Mouse (Mus musculus) neural tube, embryonic 14.5 days (tissue): ENCODE measurements around the gene Catsper4. TPM values are rescaled to one million over a fixed set of nuclear protein-coding genes. Genes with fewer than 3 reads are reported as not detected.

ENCODE experiments used
- ATAC-seq: fragments of 200-750 bp; cut with Nextera tagmentation; 2 replicates; pipeline ENCODE4 v1.8.0; 2017; ENCODE audit warnings: low read depth, mild to moderate bottlenecking, moderate TSS enrichment, moderate library complexity
- H3K27ac ChIP-seq: fragments of 300-500 bp; sonication (generic); 2 replicates; pipeline ENCODE4 v1.5.1; 2014; ENCODE audit warnings: low read depth, mild to moderate bottlenecking, control low read depth, low read length, moderate library complexity, mixed read lengths
- H3K27me3 ChIP-seq: fragments of 300-500 bp; sonication (generic); 2 replicates; pipeline ENCODE4 v1.6.1; 2014; ENCODE audit warnings: low read length; ENCODE audit not compliant: control insufficient read depth, insufficient read depth
- H3K36me3 ChIP-seq: fragments of 300-500 bp; sonication (generic); 2 replicates; pipeline ENCODE4 v1.6.1; 2014; ENCODE audit warnings: low read length, mixed read lengths; ENCODE audit not compliant: control insufficient read depth, insufficient read depth
- H3K4me1 ChIP-seq: fragments of 300-500 bp; sonication (generic); 2 replicates; pipeline ENCODE4 v1.6.1; 2014; ENCODE audit warnings: low read length; ENCODE audit not compliant: control insufficient read depth, insufficient read depth
- H3K4me2 ChIP-seq: fragments of 300-500 bp; sonication (generic); 2 replicates; pipeline ENCODE4 v1.6.1; 2014; ENCODE audit warnings: mild to moderate bottlenecking, low read depth, low read length, control low read depth
- H3K4me3 ChIP-seq: fragments of 300-500 bp; sonication (generic); 2 replicates; pipeline ENCODE4 v1.5.1; 2014; ENCODE audit warnings: low read depth, low read length, control low read depth, mixed read lengths
- H3K9ac ChIP-seq: fragments of 300-500 bp; sonication (generic); replicated peaks from 2 replicates; pipeline ENCODE4 v1.6.1; 2014; ENCODE audit warnings: low read depth, mild to moderate bottlenecking, control low read depth, low read length, mixed read lengths
- H3K9me3 ChIP-seq: fragments of 300-500 bp; sonication (generic); 2 replicates; pipeline ENCODE4 v1.6.1; 2016; ENCODE audit warnings: low read length; ENCODE audit not compliant: control insufficient read depth
- WGBS: fragments of 180-500 bp; shearing (Covaris S2); extraction: QIAGEN DNeasy Blood & Tissue Kit; methylation state at CpG from one replicate; pipeline ENCODE4 v1.1.7; 2014; 5-methylcytosine and 5-hydroxymethylcytosine counted together
- polyA plus RNA-seq: library from polyadenylated mRNA; unstranded; fragments of >200 nt; fragmentation: Nextera tagmentation; extraction: Ambion mirVana; gene quantifications from 2 replicates; pipeline ENCODE4 v1.2.1, GENCODE M21; 2014

Catsper4 gene
- polyA plus RNA-seq, 1 experiment from 2014 or later: not detected

- Histone ChIP-seq H3K4me1 (peaks cover 10% of the 10 kb centered on the region), H3K4me3 (peak within 1 kb of the TSS; percentile 78), H3K4me2 (peak within 1 kb of the TSS; percentile 97), H3K36me3 (no peaks in the 10 kb centered on the region), H3K9ac (peak within 1 kb of the TSS; percentile 75), H3K9me3 (no peaks in the 10 kb centered on the region), H3K27ac (no peak within 1 kb of the TSS), H3K27me3 (peaks cover 3% of the 10 kb centered on the region; the same call in 1 of the 2 replicates)
- under 1% methylated on average over 60 of the region's 60 CpGs for WGBS
- peak; percentile 80 for ATAC-seq
These were observed 18.1 kb upstream of the Catsper4 start, which contains the start of gene Zfp593 for GRCm38 (mm10) chr4:134245148-134245843. Zfp593 (minus strand) TSS chr4:134245592.

DNA sequence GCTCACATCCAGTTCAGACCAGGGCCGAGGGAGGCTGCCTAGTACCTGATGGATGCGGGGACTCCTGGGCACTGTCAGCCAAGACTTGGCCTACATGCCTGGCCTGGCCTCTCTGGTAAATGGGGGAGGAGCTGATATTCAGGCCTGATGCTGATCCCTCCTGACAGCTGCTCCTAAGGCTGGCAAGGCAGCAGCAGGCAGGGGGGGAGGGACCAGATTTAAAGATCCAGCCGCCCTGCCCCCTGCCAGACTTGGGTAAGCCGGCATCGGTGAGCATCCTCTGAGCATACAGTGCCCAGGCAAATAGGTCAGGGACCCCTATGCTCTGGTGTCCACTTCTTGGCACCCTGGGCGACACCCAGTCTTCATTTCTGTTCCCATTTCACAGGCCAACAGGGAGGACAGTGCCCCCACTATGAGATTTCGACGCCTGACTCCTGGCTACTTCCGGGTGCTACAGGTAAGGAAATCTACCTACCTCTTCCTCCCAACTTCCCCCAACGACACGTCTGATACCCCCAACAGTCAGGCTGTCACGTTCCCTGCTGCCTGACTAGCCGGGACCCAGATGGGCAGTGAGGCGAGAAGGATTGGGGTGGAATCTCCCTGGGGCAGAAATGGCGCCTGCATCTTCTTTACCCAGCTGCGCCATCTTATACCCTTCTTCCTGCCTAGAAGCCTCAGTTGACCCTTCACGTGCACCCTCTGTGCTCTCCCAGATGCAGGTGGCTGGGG is 16.5 kb upstream of the Catsper4 start, which contains the start of gene E130218I03Rik:
Gene E130218I03Rik (plus strand): TSS at position 147 of the 735 bp plus-strand sequence.
- H3K9ac ChIP-seq: no peak within 1 kb of the TSS
- H3K4me1 ChIP-seq: peaks cover 10% of the 10 kb centered on the region
- H3K27me3 ChIP-seq: no peaks in the 10 kb centered on the region
- H3K4me3 ChIP-seq: peak within 1 kb of the TSS; percentile 78; the same call in 1 of the 2 replicates
- no peaks in the 10 kb centered on the region for H3K36me3 ChIP-seq
- H3K4me2 ChIP-seq: peak within 1 kb of the TSS; percentile 97; the same call in 1 of the 2 replicates
- no peak for ATAC-seq
- H3K27ac ChIP-seq: no peak within 1 kb of the TSS
- WGBS: 95% methylated on average over 17 of the region's 17 CpGs
- H3K9me3 ChIP-seq: no peaks in the 10 kb centered on the region

DNA sequence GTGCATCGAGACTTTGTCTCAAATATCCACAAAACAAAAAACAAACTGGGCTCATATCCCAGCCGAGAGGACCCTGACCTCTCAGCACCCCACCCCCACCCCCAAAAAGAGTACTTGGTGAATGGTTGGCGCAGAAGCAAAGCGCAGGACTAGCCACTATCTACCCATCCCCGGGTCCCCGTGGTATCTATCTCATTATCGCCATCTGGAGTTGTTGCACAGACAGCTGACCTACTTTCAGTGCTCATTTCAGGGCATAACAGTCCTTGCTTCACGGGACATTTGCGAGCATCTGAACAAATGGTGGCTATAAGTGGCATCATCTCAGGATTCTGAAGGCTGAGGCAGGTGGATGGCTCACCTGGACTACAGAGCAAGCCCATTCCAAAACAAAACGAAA is 11.5 kb upstream of the Catsper4 start:
- no peak for ATAC-seq
- H3K27ac ChIP-seq: no peak overlapping the region
- H3K9ac ChIP-seq: no peak overlapping the region
- H3K9me3 ChIP-seq: no peaks in the 10 kb centered on the region
- 14% methylated on average over 10 of the region's 10 CpGs for WGBS
- no peak overlapping the region for H3K4me2 ChIP-seq
- no peaks in the 10 kb centered on the region for H3K36me3 ChIP-seq
- 0 out of 2 replicates have a peak, but pooled peaks cover 4% of the 10 kb centered on the region for H3K4me1 ChIP-seq
- peaks cover 5% of the 10 kb centered on the region; the same call in 1 of the 2 replicates for H3K27me3 ChIP-seq
- H3K4me3 ChIP-seq: no peak overlapping the region

- Histone ChIP-seq H3K4me2 (no peak within 1 kb of the TSS), H3K27ac (no peak within 1 kb of the TSS), H3K9me3 (no peaks in the 10 kb centered on the region), H3K4me3 (no peak within 1 kb of the TSS), H3K9ac (no peak within 1 kb of the TSS), H3K27me3 (peaks cover 5% of the 10 kb centered on the region; the same call in 1 of the 2 replicates), H3K36me3 (no peaks in the 10 kb centered on the region), H3K4me1 (0 out of 2 replicates have a peak, but pooled peaks cover 4% of the 10 kb centered on the region)
- 3% methylated on average over 18 of the region's 18 CpGs for WGBS
- ATAC-seq: no peak
These were observed 11.1 kb upstream of the Catsper4 start, which contains the start of gene Cnksr1 for GRCm38 (mm10) chr4:134238279-134238651. Cnksr1 (minus strand) TSS chr4:134238399.

DNA sequence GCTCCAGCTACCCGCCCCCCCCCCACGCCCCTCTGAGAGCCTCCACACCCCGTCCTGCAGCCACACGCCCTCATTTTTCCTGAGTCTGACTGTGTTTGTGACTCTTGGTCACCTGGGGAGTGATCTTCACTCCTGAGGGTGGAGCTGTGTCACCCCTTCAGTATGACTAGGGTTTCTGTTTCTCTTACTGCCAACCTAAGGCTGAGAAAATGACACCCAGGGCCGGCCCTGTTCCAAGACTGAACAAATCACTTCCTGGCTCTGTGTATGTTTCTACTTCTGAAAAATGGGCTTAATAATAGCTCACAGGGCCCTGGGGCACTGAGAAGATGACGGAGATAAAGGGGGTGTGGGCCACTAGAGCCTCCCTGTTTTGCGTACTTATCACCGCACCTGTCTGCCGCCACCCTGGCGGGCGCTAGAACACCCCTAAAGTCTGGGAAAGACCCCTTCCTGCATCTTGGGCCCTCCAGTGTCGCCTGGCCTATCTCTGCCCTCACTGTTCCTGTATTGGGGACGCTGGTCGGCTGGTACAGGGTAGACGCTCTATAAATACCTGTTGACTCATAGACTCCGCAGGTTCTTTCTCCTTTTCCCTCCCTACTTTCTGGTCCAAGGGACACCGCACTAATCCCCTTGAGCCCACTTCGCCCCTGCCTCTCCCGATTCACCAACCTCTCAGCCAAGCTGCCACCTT is 10.5 kb upstream of the Catsper4 start:
- ATAC-seq: no peak
- WGBS: 34% methylated on average over 19 of the region's 19 CpGs

DNA sequence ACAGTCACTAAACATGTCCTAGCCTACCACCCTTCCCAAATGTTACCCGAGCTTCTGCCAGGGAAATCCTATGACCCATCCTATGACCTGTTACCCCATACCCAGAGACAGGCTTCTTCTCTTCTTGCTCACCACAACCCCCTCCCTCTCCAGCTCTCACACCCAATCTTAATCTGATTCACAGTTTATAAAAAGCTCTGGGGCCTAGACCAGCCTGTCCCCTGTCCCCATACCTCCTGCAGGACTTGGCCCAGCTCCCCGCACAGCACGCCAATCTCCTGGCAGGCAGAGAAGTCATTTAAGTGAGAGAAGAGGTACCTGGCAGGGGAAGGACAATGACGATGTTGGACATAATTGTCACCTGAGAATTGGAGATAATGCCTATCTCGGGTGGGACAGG is 7.7 kb upstream of the Catsper4 start:
- Histone ChIP-seq H3K27ac (no peak overlapping the region), H3K4me3 (no peak overlapping the region), H3K4me2 (no peak overlapping the region), H3K9ac (no peak overlapping the region), H3K27me3 (peaks cover 5% of the 10 kb centered on the region; the same call in 1 of the 2 replicates), H3K36me3 (no peaks in the 10 kb centered on the region), H3K4me1 (0 out of 2 replicates have a peak, but pooled peaks cover 4% of the 10 kb centered on the region), H3K9me3 (no peaks in the 10 kb centered on the region)
- no peak for ATAC-seq
- 83% methylated on average over 5 of the region's 5 CpGs for WGBS

More for the DNA sequence above, 10.5 kb upstream of the Catsper4 start:
- no peak overlapping the region for H3K9ac ChIP-seq
- H3K27ac ChIP-seq: no peak overlapping the region
- no peak overlapping the region for H3K4me2 ChIP-seq
- 0 out of 2 replicates have a peak, but pooled peaks cover 4% of the 10 kb centered on the region for H3K4me1 ChIP-seq
- H3K9me3 ChIP-seq: no peaks in the 10 kb centered on the region
- no peaks in the 10 kb centered on the region for H3K36me3 ChIP-seq
- H3K4me3 ChIP-seq: no peak overlapping the region
- H3K27me3 ChIP-seq: peaks cover 5% of the 10 kb centered on the region; the same call in 1 of the 2 replicates

GRCm38 (mm10) chr4:134230431-134230830 is 3.2 kb upstream of the Catsper4 start:
- Histone ChIP-seq H3K27ac (no peak overlapping the region), H3K9ac (no peak overlapping the region), H3K9me3 (no peaks in the 10 kb centered on the region), H3K4me1 (no peaks in the 10 kb centered on the region), H3K4me2 (no peak overlapping the region), H3K27me3 (no peaks in the 10 kb centered on the region), H3K36me3 (no peaks in the 10 kb centered on the region), H3K4me3 (no peak overlapping the region)
- ATAC-seq: no peak
- 38% methylated on average over 8 of the region's 8 CpGs for WGBS

DNA sequence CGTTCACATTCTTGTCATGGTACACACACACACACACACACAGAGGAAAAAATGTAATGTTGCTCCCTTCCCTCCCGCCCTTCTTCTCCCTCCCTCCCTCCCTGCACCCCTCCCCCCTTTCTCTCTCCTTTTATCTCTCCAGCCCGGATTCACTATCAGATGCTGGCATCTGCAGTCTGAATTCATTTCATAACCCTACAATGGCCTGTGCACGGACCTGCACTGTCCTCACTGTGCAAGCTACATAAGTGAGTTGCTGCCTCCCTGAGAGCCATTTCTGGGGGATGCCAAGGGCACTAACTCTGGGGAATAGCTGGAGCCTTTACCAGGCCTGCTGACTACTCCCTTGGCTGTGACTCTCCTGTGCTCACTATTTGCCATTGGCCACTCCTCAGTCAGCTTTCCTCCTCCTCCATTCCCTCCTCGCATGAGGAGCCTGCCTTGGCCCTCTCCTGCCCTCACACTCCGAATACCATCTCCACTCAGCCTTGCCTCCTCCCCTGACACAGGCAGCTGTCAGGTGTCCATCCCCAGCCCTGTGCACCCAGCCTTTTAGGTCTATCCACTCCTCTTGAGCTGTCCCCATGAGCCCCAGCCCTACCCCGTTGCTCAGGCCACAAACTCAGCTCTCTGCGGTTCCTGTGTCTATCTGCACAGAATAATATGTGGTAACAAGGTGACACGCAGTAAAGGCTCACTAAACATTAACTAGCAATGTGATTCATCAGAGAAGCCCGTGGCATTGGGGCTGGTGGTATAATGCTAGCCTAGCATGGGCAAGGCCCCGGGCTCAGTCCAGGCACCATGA is 4.2 kb downstream of the Catsper4 start:
- Histone ChIP-seq H3K27ac (no peak overlapping the region), H3K4me1 (no peaks in the 10 kb centered on the region), H3K36me3 (no peaks in the 10 kb centered on the region), H3K4me2 (no peak overlapping the region), H3K27me3 (no peaks in the 10 kb centered on the region), H3K9me3 (no peaks in the 10 kb centered on the region), H3K4me3 (no peak overlapping the region), H3K9ac (no peak overlapping the region)
- ATAC-seq: no peak
- 65% methylated on average over 11 of the region's 11 CpGs for WGBS
